Mouse (Mus musculus): Measurements from ENCODE around the gene AC109138.7.

The AC109138.7 gene

GRCm38 (mm10) chr19:4257216-4257896, 43.2 kb downstream of the AC109138.7 start:
- peak; percentile 98 for DNase-seq

GRCm38 (mm10) chr19:4257897-4258252, 43.7 kb downstream of the AC109138.7 start:
- DNase-seq: no peak

- no peak for DNase-seq
Measured at GRCm38 (mm10) chr19:4261038-4261698, 47.0 kb downstream of the AC109138.7 start.

- no peak for DNase-seq
Measured at GRCm38 (mm10) chr19:4262756-4263155, 48.6 kb downstream of the AC109138.7 start.

GRCm38 (mm10) chr19:4263702-4264101, 49.5 kb downstream of the AC109138.7 start:
- no peak for DNase-seq

GRCm38 (mm10) chr19:4264171-4264780, 50.1 kb downstream of the AC109138.7 start:
- no peak for DNase-seq

- DNase-seq: no peak
Measured at GRCm38 (mm10) chr19:4265956-4266355, 51.8 kb downstream of the AC109138.7 start.

GRCm38 (mm10) chr19:4268566-4269361, 54.6 kb downstream of the AC109138.7 start, which contains the start of gene Ssh3:
Ssh3 (minus strand) TSS chr19:4269180.
- DNase-seq: peak; percentile 91

- no peak for DNase-seq
Measured at GRCm38 (mm10) chr19:4270187-4270586, 56.0 kb downstream of the AC109138.7 start.

- no peak for DNase-seq
Measured at GRCm38 (mm10) chr19:4270972-4271371, 56.8 kb downstream of the AC109138.7 start.

GRCm38 (mm10) chr19:4279487-4279886, 65.3 kb downstream of the AC109138.7 start:
- DNase-seq: no peak

GRCm38 (mm10) chr19:4280425-4280824, 66.3 kb downstream of the AC109138.7 start:
- DNase-seq: no peak
